Mouse (Mus musculus) myocyte (in vitro differentiated cells): Measurements from ENCODE around the gene Adgra1.

Experiments
- CEBPB ChIP-seq: IDR thresholded peaks from 2 replicates; pipeline ENCODE4 v1.6.1; 2011; ENCODE audit warnings: mild to moderate bottlenecking, moderate library complexity; ENCODE audit not compliant: poor library complexity, insufficient read depth, severe bottlenecking
- E2F4 ChIP-seq: IDR thresholded peaks from one replicate; pipeline ENCODE4 v1.6.1; 2011; ENCODE audit warnings: mild to moderate bottlenecking, control low read depth, moderate library complexity; ENCODE audit not compliant: insufficient read depth
- MAX ChIP-seq: IDR thresholded peaks from one replicate; pipeline ENCODE4 v1.6.1; 2011; ENCODE audit warnings: low read depth, mild to moderate bottlenecking, control low read depth
- POLR2A ChIP-seq: IDR thresholded peaks from one replicate; pipeline ENCODE4 v1.6.1; 2011; ENCODE audit warnings: low read depth, mild to moderate bottlenecking, control low read depth, moderate library complexity; ENCODE audit not compliant: insufficient read length
- POLR2AphosphoS2 ChIP-seq: IDR thresholded peaks from one replicate; pipeline ENCODE4 v1.6.1; 2011; ENCODE audit warnings: low read depth, control low read depth; ENCODE audit not compliant: insufficient read length
- SRF ChIP-seq: IDR thresholded peaks from one replicate; pipeline ENCODE4 v1.6.1; 2011; ENCODE audit warnings: low read depth; ENCODE audit not compliant: control insufficient read depth, insufficient read length
- USF1 ChIP-seq: IDR thresholded peaks from one replicate; pipeline ENCODE4 v1.6.1; 2011; ENCODE audit warnings: low read depth, mild to moderate bottlenecking, control low read depth, moderate library complexity

- no peak for TF ChIP-seq POLR2A
- no peak for TF ChIP-seq POLR2AphosphoS2
- TF ChIP-seq CEBPB, result no peak
- TF ChIP-seq USF1, result no peak
- no peak for TF ChIP-seq MAX
- no peak for TF ChIP-seq E2F4
- TF ChIP-seq SRF, result no peak
Measured at GRCm38 (mm10) chr7:139871014-139871413, 37.0 kb downstream of the Adgra1 start.
